Mouse (Mus musculus): ENCODE results near the gene Rtbdn. TPM values are rescaled to one million over a fixed set of nuclear protein-coding genes. Genes with fewer than 3 reads are reported as not detected.

Rtbdn gene
- polyA plus RNA-seq, 1 experiment from 2014 or later, result 2.7 TPM

- ATAC-seq, result no peak
- H3K4me1 ChIP-seq (replicated peaks), result peaks cover 38% of the 10 kb centered on the region
- no peaks in the 10 kb centered on the region for H3K36me3 ChIP-seq
- peak overlapping the region; percentile 10; the same call in 1 of the 2 replicates for H3K27ac ChIP-seq
- H3K9me3 ChIP-seq, result no peaks in the 10 kb centered on the region
- peak overlapping the region; percentile 89 for H3K4me2 ChIP-seq (replicated peaks)
- WGBS, result 44% methylated on average over 8 of the region's 8 CpGs
- H3K9ac ChIP-seq (replicated peaks), result peak overlapping the region; percentile 62; the same call in 1 of the 2 replicates
- H3K27me3 ChIP-seq, result peaks cover 51% of the 10 kb centered on the region
- peak overlapping the region; percentile 46 for H3K4me3 ChIP-seq (replicated peaks)
Measured at GRCm38 (mm10) chr8:84986379-84986945, 39.7 kb downstream of the Rtbdn start.

DNA sequence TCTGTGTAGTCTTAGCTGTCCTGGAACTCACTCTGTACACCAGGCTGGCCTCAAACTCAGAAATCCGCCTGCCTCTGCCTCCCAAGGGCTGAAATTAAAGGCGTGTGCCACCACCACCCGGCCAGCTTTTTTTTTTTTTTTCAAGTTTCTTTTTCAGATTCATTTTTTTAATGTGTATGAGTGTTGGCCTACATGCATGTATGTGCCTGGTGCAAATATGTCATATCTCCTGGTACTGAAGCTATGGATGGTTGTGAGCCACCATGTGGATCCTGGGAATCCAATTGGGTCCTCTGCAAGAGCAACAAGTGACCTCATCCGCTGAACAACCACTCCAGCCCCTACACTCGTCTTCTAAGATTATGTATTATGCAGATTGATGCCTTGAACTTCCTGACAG is 40.6 kb downstream of the Rtbdn start:
- H3K27ac ChIP-seq, result no peak overlapping the region
- no peak for ATAC-seq
- H3K4me2 ChIP-seq (replicated peaks), result no peak overlapping the region
- no peak overlapping the region for H3K4me3 ChIP-seq (replicated peaks)
- peaks cover 45% of the 10 kb centered on the region for H3K27me3 ChIP-seq
- H3K9me3 ChIP-seq, result no peaks in the 10 kb centered on the region
- H3K9ac ChIP-seq (replicated peaks), result no peak overlapping the region
- no peaks in the 10 kb centered on the region for H3K36me3 ChIP-seq
- 81% methylated on average over 5 of the region's 5 CpGs for WGBS
- peaks cover 32% of the 10 kb centered on the region for H3K4me1 ChIP-seq (replicated peaks)

- Histone ChIP-seq H3K4me1 (replicated peaks) (peaks cover 32% of the 10 kb centered on the region), H3K9ac (replicated peaks) (no peak overlapping the region), H3K27me3 (peaks cover 41% of the 10 kb centered on the region), H3K4me2 (replicated peaks) (no peak overlapping the region), H3K9me3 (no peaks in the 10 kb centered on the region), H3K36me3 (no peaks in the 10 kb centered on the region), H3K4me3 (replicated peaks) (no peak overlapping the region), H3K27ac (no peak overlapping the region)
- ATAC-seq, result no peak
- WGBS, result 60% methylated on average over 2 of the region's 2 CpGs
Measured at GRCm38 (mm10) chr8:84987903-84988302, 41.1 kb downstream of the Rtbdn start.

DNA sequence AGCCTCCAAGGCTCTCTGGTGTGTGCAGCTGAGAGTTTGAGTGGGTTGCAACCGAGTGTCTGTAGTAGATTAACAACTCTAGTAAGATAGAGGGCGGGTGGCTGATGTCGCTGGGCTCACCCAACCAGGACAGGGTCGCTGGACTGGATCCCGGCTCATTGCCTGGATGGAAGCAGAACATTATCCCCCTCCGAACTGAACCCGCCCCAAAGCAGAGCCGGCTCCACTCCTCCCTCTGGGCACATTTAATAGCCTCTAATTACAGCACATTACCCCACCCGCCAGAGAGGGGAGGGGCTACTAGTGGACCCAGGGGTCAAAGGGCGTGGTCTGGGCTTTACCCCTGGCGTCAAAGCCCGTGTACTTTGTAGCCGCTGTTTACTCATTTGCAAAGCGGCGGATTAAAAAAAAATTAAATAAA is 42.5 kb downstream of the Rtbdn start:
- Histone ChIP-seq H3K4me3 (replicated peaks) (peak overlapping the region; percentile 59; the same call in 1 of the 2 replicates), H3K4me2 (replicated peaks) (peak overlapping the region; percentile 87), H3K9me3 (no peaks in the 10 kb centered on the region), H3K4me1 (replicated peaks) (peaks cover 32% of the 10 kb centered on the region), H3K27me3 (peaks cover 37% of the 10 kb centered on the region), H3K27ac (no peak overlapping the region), H3K9ac (replicated peaks) (peak overlapping the region; percentile 28; the same call in 1 of the 2 replicates), H3K36me3 (no peaks in the 10 kb centered on the region)
- no peak for ATAC-seq
- 12% methylated on average over 15 of the region's 15 CpGs for WGBS

- Histone ChIP-seq H3K27ac (peak overlapping the region; percentile 74), H3K4me2 (replicated peaks) (peak overlapping the region; percentile 87), H3K9me3 (no peaks in the 10 kb centered on the region), H3K36me3 (peaks cover under 1% of the 10 kb centered on the region; the same call in 1 of the 2 replicates), H3K27me3 (peaks cover 34% of the 10 kb centered on the region), H3K9ac (replicated peaks) (peak overlapping the region; percentile 61), H3K4me3 (replicated peaks) (peak overlapping the region; percentile 59), H3K4me1 (replicated peaks) (peaks cover 27% of the 10 kb centered on the region)
- ATAC-seq, result peak; percentile 70
- under 1% methylated on average over 15 of the region's 15 CpGs for WGBS
Measured at GRCm38 (mm10) chr8:84989810-84990209, 43.0 kb downstream of the Rtbdn start.

- Histone ChIP-seq H3K9ac (replicated peaks) (peak within 1 kb of the TSS; percentile 71), H3K4me3 (replicated peaks) (peak within 1 kb of the TSS; percentile 59), H3K9me3 (no peaks in the 10 kb centered on the region), H3K27me3 (peaks cover 37% of the 10 kb centered on the region), H3K4me1 (replicated peaks) (peaks cover 22% of the 10 kb centered on the region), H3K4me2 (replicated peaks) (peak within 1 kb of the TSS; percentile 87), H3K36me3 (peaks cover 6% of the 10 kb centered on the region; the same call in 1 of the 2 replicates), H3K27ac (peak within 1 kb of the TSS; percentile 74)
- 0% methylated on average over 28 of the region's 28 CpGs for WGBS
- ATAC-seq, result peak; percentile 93
Measured at GRCm38 (mm10) chr8:84990349-84990748, 43.6 kb downstream of the Rtbdn start, which contains the start of gene Hook2. TSS of gene Hook2 (plus strand) at chr8:84990603.

DNA sequence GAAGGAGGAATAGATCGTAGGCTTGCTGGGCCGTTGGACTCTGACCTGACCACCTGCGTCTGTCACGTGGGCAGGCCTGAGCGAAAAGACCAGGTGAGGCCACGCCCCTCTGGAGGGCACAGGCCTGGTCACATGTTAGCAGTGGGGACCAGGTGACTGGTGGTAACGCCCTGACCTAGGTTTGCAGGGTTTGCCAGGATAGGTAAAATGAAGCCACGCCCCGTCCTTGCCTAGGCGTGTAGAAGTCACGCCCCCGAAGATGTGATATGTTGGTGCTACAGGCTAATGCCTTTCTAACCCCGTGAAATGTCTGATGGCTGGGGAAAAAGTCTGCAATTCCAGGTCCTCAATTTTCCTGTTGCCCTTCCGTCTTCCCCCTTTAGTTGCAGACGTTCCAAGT is 44.0 kb downstream of the Rtbdn start:
- H3K4me1 ChIP-seq (replicated peaks), result peaks cover 23% of the 10 kb centered on the region
- H3K36me3 ChIP-seq, result peaks cover 6% of the 10 kb centered on the region; the same call in 1 of the 2 replicates
- peak overlapping the region; percentile 87 for H3K4me2 ChIP-seq (replicated peaks)
- no peaks in the 10 kb centered on the region for H3K9me3 ChIP-seq
- peak overlapping the region; percentile 74 for H3K27ac ChIP-seq
- peak overlapping the region; percentile 59 for H3K4me3 ChIP-seq (replicated peaks)
- peak; percentile 41 for ATAC-seq
- H3K27me3 ChIP-seq, result peaks cover 42% of the 10 kb centered on the region
- peak overlapping the region; percentile 71 for H3K9ac ChIP-seq (replicated peaks)
- WGBS, result 2% methylated on average over 15 of the region's 15 CpGs

DNA sequence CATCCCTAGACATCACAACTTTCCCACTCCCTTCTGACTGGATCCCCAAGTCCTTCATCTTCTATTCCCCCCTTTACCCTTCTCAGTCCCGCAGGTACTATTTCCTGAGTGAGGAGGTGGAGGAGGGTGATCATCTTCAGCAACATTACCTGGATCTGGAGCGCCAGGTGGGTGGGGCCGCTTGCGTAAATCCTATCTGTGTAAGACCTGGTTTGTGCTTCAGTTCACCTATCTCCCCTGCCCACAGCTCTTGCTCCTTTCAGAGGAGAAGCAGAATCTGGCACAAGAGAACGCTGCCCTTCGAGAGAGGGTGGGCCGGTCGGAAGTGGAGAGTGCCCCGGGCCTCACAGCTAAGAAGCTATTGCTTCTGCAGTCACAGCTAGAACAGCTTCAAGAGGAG is 47.6 kb downstream of the Rtbdn start:
- H3K27ac ChIP-seq, result no peak overlapping the region
- H3K9me3 ChIP-seq, result no peaks in the 10 kb centered on the region
- H3K4me2 ChIP-seq (replicated peaks), result no peak overlapping the region
- peaks cover 6% of the 10 kb centered on the region; the same call in 1 of the 2 replicates for H3K36me3 ChIP-seq
- H3K27me3 ChIP-seq, result peaks cover 22% of the 10 kb centered on the region
- H3K4me1 ChIP-seq (replicated peaks), result peaks cover 25% of the 10 kb centered on the region
- no peak for ATAC-seq
- WGBS, result 94% methylated on average over 9 of the region's 9 CpGs
- H3K4me3 ChIP-seq (replicated peaks), result no peak overlapping the region
- H3K9ac ChIP-seq (replicated peaks), result no peak overlapping the region

GRCm38 (mm10) chr8:84995680-84996079 is 48.9 kb downstream of the Rtbdn start:
- Histone ChIP-seq H3K4me3 (replicated peaks) (no peak overlapping the region), H3K27ac (no peak overlapping the region), H3K9ac (replicated peaks) (0 out of 2 replicates have a peak overlapping the region, but pooled peaks have one; percentile 46), H3K27me3 (peaks cover 22% of the 10 kb centered on the region), H3K4me2 (replicated peaks) (no peak overlapping the region), H3K36me3 (peaks cover 6% of the 10 kb centered on the region; the same call in 1 of the 2 replicates), H3K9me3 (no peaks in the 10 kb centered on the region), H3K4me1 (replicated peaks) (peaks cover 22% of the 10 kb centered on the region)
- 20% methylated on average over 25 of the region's 25 CpGs for WGBS
- ATAC-seq, result no peak

DNA sequence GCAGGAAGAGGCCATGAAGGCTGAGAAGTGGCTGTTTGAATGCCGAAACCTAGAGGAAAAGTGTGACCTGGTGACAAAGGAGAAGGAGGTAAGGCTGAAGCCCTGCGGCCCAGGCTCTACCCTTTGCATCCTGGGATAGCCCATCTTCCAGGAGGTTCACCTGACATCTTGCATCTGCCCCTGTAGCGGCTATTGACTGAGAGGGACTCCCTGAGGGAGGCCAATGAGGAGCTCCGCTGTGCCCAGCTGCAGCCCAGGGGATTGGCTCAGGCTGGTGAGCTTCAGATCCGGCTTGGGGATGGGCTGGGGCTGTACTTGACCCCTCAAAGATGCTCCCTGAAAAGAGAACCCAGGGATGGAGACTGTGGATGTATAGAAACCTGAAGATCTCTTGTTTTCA is 50.2 kb downstream of the Rtbdn start:
- Histone ChIP-seq H3K9me3 (no peaks in the 10 kb centered on the region), H3K36me3 (peaks cover 11% of the 10 kb centered on the region; the same call in 1 of the 2 replicates), H3K9ac (replicated peaks) (no peak overlapping the region), H3K4me2 (replicated peaks) (no peak overlapping the region), H3K27ac (no peak overlapping the region), H3K4me1 (replicated peaks) (peaks cover 16% of the 10 kb centered on the region), H3K27me3 (peaks cover 22% of the 10 kb centered on the region), H3K4me3 (replicated peaks) (no peak overlapping the region)
- ATAC-seq, result 0 out of 2 replicates have a peak, but pooled peaks have one; percentile 17
- WGBS, result 72% methylated on average over 5 of the region's 5 CpGs

- Histone ChIP-seq H3K36me3 (peaks cover 15% of the 10 kb centered on the region), H3K4me1 (replicated peaks) (peaks cover 16% of the 10 kb centered on the region), H3K27me3 (peaks cover 22% of the 10 kb centered on the region), H3K4me3 (replicated peaks) (peak overlapping the region; percentile 15; the same call in 1 of the 2 replicates), H3K4me2 (replicated peaks) (peak overlapping the region; percentile 46), H3K9ac (replicated peaks) (peak overlapping the region; percentile 49; the same call in 1 of the 2 replicates), H3K9me3 (no peaks in the 10 kb centered on the region), H3K27ac (no peak overlapping the region)
- 1% methylated on average over 17 of the region's 19 CpGs for WGBS
- ATAC-seq, result peak; percentile 85
Measured at GRCm38 (mm10) chr8:84997649-84998295, 51.0 kb downstream of the Rtbdn start.

Data from midbrain, embryonic 13.5 days (tissue).